Mouse (Mus musculus) heart, adult 2 months (tissue): ENCODE results near the gene Ccdc69.

ENCODE experiments used
- CTCF ChIP-seq: fragments of 200-600 bp; IDR thresholded peaks from 2 replicates; pipeline ENCODE4 v1.8.1; 2022; ENCODE audit warnings: antibody characterized with exemption, mild to moderate bottlenecking, moderate library complexity
- EP300 ChIP-seq: fragments of 200-500 bp; IDR thresholded peaks from 2 replicates; pipeline ENCODE4 v1.6.1; 2011; ENCODE audit warnings: low read depth, low read length, control low read depth; ENCODE audit not compliant: insufficient read depth
- POLR2A ChIP-seq: fragments of 200-500 bp; IDR thresholded peaks from 2 replicates; pipeline ENCODE4 v1.6.1; 2011; ENCODE audit warnings: mild to moderate bottlenecking, low read depth, low read length, control low read depth; ENCODE audit not compliant: insufficient read depth

- no peak for TF ChIP-seq CTCF
- no peak for TF ChIP-seq EP300
- no peak for TF ChIP-seq POLR2A
Measured at GRCm38 (mm10) chr11:55062856-55063255, 15.1 kb downstream of the Ccdc69 start.
